9 mouse cellular contexts compared by ENCODE assay signal in the genomic region with DNA sequence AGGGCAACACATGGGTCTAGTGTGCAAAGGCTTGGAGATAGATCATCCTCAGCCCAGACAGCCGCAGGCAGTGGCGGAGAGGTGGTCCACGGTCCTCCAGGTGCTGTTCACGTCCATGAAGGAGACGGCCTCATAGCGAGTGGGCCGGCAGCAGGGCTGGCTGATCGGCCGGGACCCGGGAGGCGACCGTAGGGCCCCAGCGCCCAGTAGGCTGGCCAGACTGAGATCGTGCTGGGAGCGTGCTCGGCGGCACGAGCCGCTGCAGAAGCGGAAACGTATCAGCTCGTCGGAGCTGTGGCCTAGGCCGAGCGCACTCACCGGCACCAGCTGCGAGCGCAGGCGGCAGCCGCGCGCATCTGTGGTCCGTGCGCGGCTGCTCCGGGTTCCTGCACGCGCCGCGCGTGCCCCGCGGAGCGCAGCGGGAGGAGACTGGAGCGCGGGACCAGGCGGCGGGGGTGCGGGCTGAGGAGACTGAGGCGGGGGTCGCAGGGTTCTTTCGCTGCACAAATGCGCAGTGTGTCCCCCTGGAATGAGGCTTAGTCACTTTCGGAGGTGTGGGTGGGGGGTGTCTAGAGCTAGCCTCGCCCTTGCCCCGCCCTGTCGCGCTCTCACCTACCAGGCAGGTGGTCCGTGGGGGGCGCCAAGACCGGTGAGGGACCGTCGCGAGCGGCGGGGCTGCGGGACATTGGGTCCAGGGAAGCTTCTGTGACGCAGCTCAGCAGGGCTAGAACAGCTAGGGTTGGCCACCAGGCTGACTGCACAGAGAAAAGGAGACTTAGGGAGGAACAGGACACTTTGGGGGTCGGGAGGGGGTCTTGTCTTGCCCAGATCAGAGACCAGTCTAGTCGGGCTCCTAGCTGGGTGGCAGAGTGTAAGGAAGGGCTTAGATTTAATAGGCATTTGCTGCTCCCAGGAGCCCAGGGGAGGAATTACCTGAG. TPM values are rescaled to one million over a fixed set of nuclear protein-coding genes. Genes with fewer than 3 reads are reported as not detected.
DNase-seq lines count a peak whose midpoint lies in the region; ATAC-seq and TF ChIP-seq lines count a peak whose summit lies in the region.
"Had no signal": no experiment of that assay in that cellular context is flagged by ENCODE, and none has a peak within 500 bp of the region (broad histone marks: within the 10 kb centered on the region; RNA-seq: fewer than 3 reads in every experiment).

No protein-coding gene starts in this region.

- no peak for TF ChIP-seq POLR2A in kidney, adult 2 months (IDR thresholded peaks at IDR 0.05; ENCODE audit: low read depth, low read length)

- H3K4me1 ChIP-seq in kidney, adult 2 months (ENCODE audit: control insufficient read depth, insufficient read depth, low read length), result peaks cover 5% of the 10 kb centered on the region; the same call in 1 of the 2 replicates
- peaks cover 33% of the 10 kb centered on the region for H3K4me1 ChIP-seq in forebrain, embryonic 15.5 days

- peak; percentile 67 for ATAC-seq in forebrain, embryonic 15.5 days (replicated peaks)

- H3K36me3 ChIP-seq in kidney, adult 2 months (ENCODE audit: control insufficient read depth, insufficient read depth, low read length), result no peaks in the 10 kb centered on the region
- no peaks in the 10 kb centered on the region for H3K36me3 ChIP-seq in forebrain, embryonic 15.5 days

- WGBS in kidney, adult 2 months, result 18% methylated on average over 71 of the region's 71 CpGs
- WGBS in forebrain, embryonic 15.5 days, result under 1% methylated on average over 70 of the region's 71 CpGs

- H3K4me3 ChIP-seq in kidney, adult 2 months (ENCODE audit: insufficient read depth, low read depth, low read length), result peak overlapping the region; percentile 28
- peak overlapping the region; percentile 48 for H3K4me3 ChIP-seq in forebrain, embryonic 15.5 days

- no peak for DNase-seq in kidney, adult 2 months
- no peak for DNase-seq in kidney, postnatal 25 days
- DNase-seq in cerebellum, adult 11-12 months, result peak; percentile 57
- DNase-seq in kidney, postnatal 36 days, result peak; percentile 16 to 50
- peak; percentile 27 for DNase-seq in lung, postnatal 14 days
- DNase-seq in right cerebral cortex, postnatal 25 days, result peak; percentile 78
- no peak for DNase-seq in natural killer cell, adult 2 months (ENCODE audit: low spot score in 2 of 2)

- H3K27ac ChIP-seq in kidney, adult 2 months (ENCODE audit: insufficient read depth, low read depth, low read length), result no peak overlapping the region
- no peak overlapping the region for H3K27ac ChIP-seq in forebrain, embryonic 15.5 days (replicated peaks)
- H3K27ac ChIP-seq: macrophage had no signal

- no peaks in the 10 kb centered on the region for H3K27me3 ChIP-seq in kidney, adult 2 months (replicated peaks; ENCODE audit: control insufficient read depth, insufficient read depth, low read length)
- peaks cover 52% of the 10 kb centered on the region for H3K27me3 ChIP-seq in forebrain, embryonic 15.5 days

- no peak for TF ChIP-seq CTCF in kidney, adult 2 months (conservative IDR thresholded peaks at IDR 0.05; ENCODE audit: insufficient read depth, insufficient read length, low read depth, low read length)

- no peaks in the 10 kb centered on the region for H3K9me3 ChIP-seq in forebrain, embryonic 15.5 days

- H3K9ac ChIP-seq in forebrain, embryonic 15.5 days (replicated peaks), result peak overlapping the region; percentile 58

- peak overlapping the region; percentile 88 for H3K4me2 ChIP-seq in forebrain, embryonic 15.5 days (replicated peaks)

RNA-seq across cellular contexts. Expression of a gene that starts 2.7 kb away (rescaled TPM):
- 1.2 and 1.8 TPM in 2 replicates for polyA plus RNA-seq in kidney, adult 2 months (2012; rRNA removed)
- 0.10 and 0.28 TPM in 2 replicates for polyA plus RNA-seq in forebrain, embryonic 15.5 days (2015; fragmentation: Nextera tagmentation; extraction: Ambion mirVana)
- polyA plus RNA-seq: macrophage had no signal

RNA-seq across cellular contexts. Expression of a gene that starts 12.0 kb away (rescaled TPM):
- polyA plus RNA-seq in kidney, adult 2 months (2012; rRNA removed), result 55.5 and 61.0 TPM in 2 replicates
- 69.3 and 75.5 TPM in 2 replicates for polyA plus RNA-seq in forebrain, embryonic 15.5 days (2015; fragmentation: Nextera tagmentation; extraction: Ambion mirVana)

RNA-seq across cellular contexts. Expression of a gene that starts 35.0 kb away (rescaled TPM):
- 9.4 and 10.1 TPM in 2 replicates for polyA plus RNA-seq in kidney, adult 2 months (2012; rRNA removed)
- polyA plus RNA-seq in forebrain, embryonic 15.5 days (2015; fragmentation: Nextera tagmentation; extraction: Ambion mirVana), result 26.8 and 29.4 TPM in 2 replicates

RNA-seq across cellular contexts. Expression of a gene that starts 39.7 kb away (rescaled TPM):
- 768 and 777 TPM in 2 replicates for polyA plus RNA-seq in kidney, adult 2 months (2012; rRNA removed)
- polyA plus RNA-seq in forebrain, embryonic 15.5 days (2015; fragmentation: Nextera tagmentation; extraction: Ambion mirVana), result 460 and 461 TPM in 2 replicates

RNA-seq across cellular contexts. Expression of a gene that starts 43.5 kb away (rescaled TPM):
- 4.9 and 9.8 TPM in 2 replicates for polyA plus RNA-seq in kidney, adult 2 months (2012; rRNA removed)
- polyA plus RNA-seq in forebrain, embryonic 15.5 days (2015; fragmentation: Nextera tagmentation; extraction: Ambion mirVana), result 45.2 and 52.6 TPM in 2 replicates

Comparison
In these comparisons a context has a peak if more than half of its experiments do, and no peak if none do; other contexts are left out.
1. DNase-seq: peak in cerebellum, adult 11-12 months (single experiment), kidney, postnatal 36 days (2 of 2), lung, postnatal 14 days (single experiment) and right cerebral cortex, postnatal 25 days (single experiment); none in kidney, adult 2 months (single experiment), kidney, postnatal 25 days (0 of 2) and natural killer cell, adult 2 months (0 of 2).